Mouse (Mus musculus): ENCODE data around the gene Frmd4b.

DNA sequence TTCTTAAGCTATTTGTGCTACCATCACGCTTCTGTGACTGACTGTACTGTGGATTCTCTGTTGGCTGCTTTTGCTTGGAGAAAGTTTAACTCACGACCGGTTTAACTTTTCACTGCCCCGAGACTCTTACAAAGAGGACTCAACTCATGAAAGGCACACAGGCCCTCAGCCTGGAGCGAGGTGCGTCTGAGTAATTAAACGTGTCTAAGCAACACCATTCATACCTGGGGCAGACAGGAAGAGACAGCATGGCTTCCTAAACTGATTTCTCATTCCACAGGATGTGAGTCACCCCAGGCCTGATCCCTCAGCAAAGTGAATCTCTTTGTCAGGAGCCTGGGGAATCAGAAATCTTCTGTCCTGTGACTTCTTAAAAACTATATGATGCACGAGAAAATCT lies 106.6 kb downstream of the Frmd4b start:
- no peak for TF ChIP-seq CTCF (IDR thresholded peaks at IDR 0.05; ENCODE audit: low read depth, low read length)
- TF ChIP-seq POLR2A (IDR thresholded peaks at IDR 0.05; ENCODE audit: extremely low read depth, insufficient read depth, low read length) = no peak

All from liver, adult 2 months (tissue).